Mouse (Mus musculus): ENCODE results near the gene Tmem131. TPM values are rescaled to one million over a fixed set of nuclear protein-coding genes. Genes with fewer than 3 reads are reported as not detected.
"Not testable (repeated sequence)": the region's sequence is repeated elsewhere in the genome, so short reads cannot be mapped to it uniquely, and the experiment has no call there.

Tmem131 gene
- polyA plus RNA-seq, 1 experiment = 17.8 TPM

GRCm38 (mm10) chr1:36893720-36894119, 49.7 kb downstream of the Tmem131 start:
- H3K4me1 ChIP-seq (ENCODE audit: control insufficient read depth, insufficient read depth, insufficient read length, low read length) = peaks cover 16% of the 10 kb centered on the region
- H3K27ac ChIP-seq (replicated peaks; ENCODE audit: low read depth, low read length); H3K4me3 ChIP-seq (ENCODE audit: insufficient read depth, low read depth, low read length): not testable (repeated sequence)

- Histone ChIP-seq H3K4me3 (ENCODE audit: insufficient read depth, low read depth, low read length) (no peak overlapping the region), H3K27ac (replicated peaks; ENCODE audit: low read depth, low read length) (no peak overlapping the region), H3K4me1 (ENCODE audit: control insufficient read depth, insufficient read depth, insufficient read length, low read length) (peaks cover 17% of the 10 kb centered on the region)
These were observed 50.3 kb downstream of the Tmem131 start for GRCm38 (mm10) chr1:36893146-36893545.

- H3K4me3 ChIP-seq (ENCODE audit: insufficient read depth, low read depth, low read length) = no peak overlapping the region
- H3K4me1 ChIP-seq (ENCODE audit: control insufficient read depth, insufficient read depth, insufficient read length, low read length) = peaks cover 19% of the 10 kb centered on the region
- H3K27ac ChIP-seq (replicated peaks; ENCODE audit: low read depth, low read length) = no peak overlapping the region
These were observed 51.0 kb downstream of the Tmem131 start for GRCm38 (mm10) chr1:36892461-36892860.

GRCm38 (mm10) chr1:36889016-36889415, 54.5 kb downstream of the Tmem131 start:
- Histone ChIP-seq H3K4me1 (ENCODE audit: control insufficient read depth, insufficient read depth, insufficient read length, low read length) (peaks cover 30% of the 10 kb centered on the region), H3K4me3 (ENCODE audit: insufficient read depth, low read depth, low read length) (no peak overlapping the region), H3K27ac (replicated peaks; ENCODE audit: low read depth, low read length) (no peak overlapping the region)

GRCm38 (mm10) chr1:36887172-36887571, 56.3 kb downstream of the Tmem131 start:
- H3K4me1 ChIP-seq (ENCODE audit: control insufficient read depth, insufficient read depth, insufficient read length, low read length) = peaks cover 33% of the 10 kb centered on the region
- H3K27ac ChIP-seq (replicated peaks; ENCODE audit: low read depth, low read length) = no peak overlapping the region
- no peak overlapping the region for H3K4me3 ChIP-seq (ENCODE audit: insufficient read depth, low read depth, low read length)

- Histone ChIP-seq H3K4me1 (ENCODE audit: control insufficient read depth, insufficient read depth, insufficient read length, low read length) (peaks cover 33% of the 10 kb centered on the region), H3K27ac (replicated peaks; ENCODE audit: low read depth, low read length) (no peak overlapping the region)
These were observed 57.0 kb downstream of the Tmem131 start for GRCm38 (mm10) chr1:36886489-36886888.

GRCm38 (mm10) chr1:36884536-36884935, 58.9 kb downstream of the Tmem131 start:
- H3K4me3 ChIP-seq (ENCODE audit: insufficient read depth, low read depth, low read length) = no peak overlapping the region
- peak overlapping the region; percentile 62 for H3K27ac ChIP-seq (replicated peaks; ENCODE audit: low read depth, low read length)
- H3K4me1 ChIP-seq (ENCODE audit: control insufficient read depth, insufficient read depth, insufficient read length, low read length) = peaks cover 28% of the 10 kb centered on the region

More at GRCm38 (mm10) chr1:36886489-36886888, 57.0 kb downstream of the Tmem131 start:
- H3K4me3 ChIP-seq (ENCODE audit: insufficient read depth, low read depth, low read length) = no peak overlapping the region

GRCm38 (mm10) chr1:36883805-36884204, 59.7 kb downstream of the Tmem131 start:
- Histone ChIP-seq H3K4me1 (ENCODE audit: control insufficient read depth, insufficient read depth, insufficient read length, low read length) (peaks cover 28% of the 10 kb centered on the region), H3K4me3 (ENCODE audit: insufficient read depth, low read depth, low read length) (no peak overlapping the region), H3K27ac (replicated peaks; ENCODE audit: low read depth, low read length) (peak overlapping the region; percentile 27)

GRCm38 (mm10) chr1:36879154-36879553, 64.3 kb downstream of the Tmem131 start:
- Histone ChIP-seq H3K4me1 (ENCODE audit: control insufficient read depth, insufficient read depth, insufficient read length, low read length) (peaks cover 16% of the 10 kb centered on the region), H3K27ac (replicated peaks; ENCODE audit: low read depth, low read length) (no peak overlapping the region)

GRCm38 (mm10) chr1:36877126-36877525, 66.3 kb downstream of the Tmem131 start:
- Histone ChIP-seq H3K27ac (replicated peaks; ENCODE audit: low read depth, low read length) (no peak overlapping the region), H3K4me3 (ENCODE audit: insufficient read depth, low read depth, low read length) (no peak overlapping the region), H3K4me1 (ENCODE audit: control insufficient read depth, insufficient read depth, insufficient read length, low read length) (peaks cover 14% of the 10 kb centered on the region)

More at GRCm38 (mm10) chr1:36879154-36879553, 64.3 kb downstream of the Tmem131 start:
- no peak overlapping the region for H3K4me3 ChIP-seq (ENCODE audit: insufficient read depth, low read depth, low read length)

GRCm38 (mm10) chr1:36874874-36875561, 68.4 kb downstream of the Tmem131 start:
- Histone ChIP-seq H3K4me1 (ENCODE audit: control insufficient read depth, insufficient read depth, insufficient read length, low read length) (peaks cover 14% of the 10 kb centered on the region), H3K27ac (replicated peaks; ENCODE audit: low read depth, low read length) (peak overlapping the region; percentile 90)

GRCm38 (mm10) chr1:36871238-36871637, 72.2 kb downstream of the Tmem131 start:
- Histone ChIP-seq H3K4me1 (ENCODE audit: control insufficient read depth, insufficient read depth, insufficient read length, low read length) (peaks cover 14% of the 10 kb centered on the region), H3K27ac (replicated peaks; ENCODE audit: low read depth, low read length) (no peak overlapping the region), H3K4me3 (ENCODE audit: insufficient read depth, low read depth, low read length) (no peak overlapping the region)

More at GRCm38 (mm10) chr1:36874874-36875561, 68.4 kb downstream of the Tmem131 start:
- H3K4me3 ChIP-seq (ENCODE audit: insufficient read depth, low read depth, low read length) = no peak overlapping the region

GRCm38 (mm10) chr1:36870518-36870917, 72.9 kb downstream of the Tmem131 start:
- peaks cover 11% of the 10 kb centered on the region for H3K4me1 ChIP-seq (ENCODE audit: control insufficient read depth, insufficient read depth, insufficient read length, low read length)
- H3K4me3 ChIP-seq (ENCODE audit: insufficient read depth, low read depth, low read length) = no peak overlapping the region
- no peak overlapping the region for H3K27ac ChIP-seq (replicated peaks; ENCODE audit: low read depth, low read length)

- Histone ChIP-seq H3K4me1 (ENCODE audit: control insufficient read depth, insufficient read depth, insufficient read length, low read length) (peaks cover 12% of the 10 kb centered on the region), H3K4me3 (ENCODE audit: insufficient read depth, low read depth, low read length) (no peak overlapping the region), H3K27ac (replicated peaks; ENCODE audit: low read depth, low read length) (no peak overlapping the region)
These were observed 78.7 kb downstream of the Tmem131 start for GRCm38 (mm10) chr1:36864757-36865156.

- Histone ChIP-seq H3K27ac (replicated peaks; ENCODE audit: low read depth, low read length) (peak overlapping the region; percentile 32), H3K4me3 (ENCODE audit: insufficient read depth, low read depth, low read length) (no peak overlapping the region), H3K4me1 (ENCODE audit: control insufficient read depth, insufficient read depth, insufficient read length, low read length) (peaks cover 17% of the 10 kb centered on the region)
These were observed 81.7 kb downstream of the Tmem131 start for GRCm38 (mm10) chr1:36861775-36862174.

- peak overlapping the region; percentile 48 for H3K27ac ChIP-seq (replicated peaks; ENCODE audit: low read depth, low read length)
- no peak overlapping the region for H3K4me3 ChIP-seq (ENCODE audit: insufficient read depth, low read depth, low read length)
- H3K4me1 ChIP-seq (ENCODE audit: control insufficient read depth, insufficient read depth, insufficient read length, low read length) = peaks cover 17% of the 10 kb centered on the region
These were observed 82.6 kb downstream of the Tmem131 start for GRCm38 (mm10) chr1:36860876-36861275.
